Comparison of ENCODE assay signal across 8 mouse cellular contexts in the genomic region with DNA sequence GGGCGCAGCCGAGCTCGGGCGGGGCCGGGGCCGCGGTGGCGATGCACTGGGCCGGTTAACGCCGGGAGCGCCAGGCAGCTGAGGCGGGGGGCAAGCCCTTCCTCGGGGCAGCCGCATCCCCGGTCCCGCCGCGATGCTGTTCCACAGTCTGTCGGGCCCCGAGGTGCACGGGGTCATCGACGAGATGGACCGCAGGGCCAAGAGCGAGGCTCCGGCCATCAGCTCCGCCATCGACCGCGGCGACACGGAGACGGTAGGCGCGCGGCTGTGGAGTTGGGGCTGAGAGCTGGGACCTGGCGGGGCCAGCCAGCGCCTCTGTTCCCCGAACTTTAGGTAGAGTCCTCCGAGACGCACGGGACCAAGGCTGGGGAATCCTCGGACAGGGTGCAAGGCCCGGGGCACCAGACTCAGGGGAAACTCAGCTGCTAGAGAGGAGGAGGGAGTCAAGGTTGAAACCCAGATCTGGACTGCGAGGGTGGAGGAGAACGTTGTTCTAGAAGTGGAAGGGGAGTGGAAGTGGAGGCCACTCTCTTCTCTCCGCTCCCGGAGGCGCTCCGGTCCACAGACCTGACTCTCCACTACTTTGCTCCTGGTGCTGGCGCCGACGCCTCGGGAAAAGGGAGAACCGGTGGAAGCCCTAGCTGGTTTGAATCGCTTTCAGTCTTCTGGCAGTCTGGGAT. TPM values are rescaled to one million over a fixed set of nuclear protein-coding genes. Genes with fewer than 3 reads are reported as not detected.
DNase-seq lines count a peak whose midpoint lies in the region; ATAC-seq and TF ChIP-seq lines count a peak whose summit lies in the region.

No protein-coding gene starts in this region.

- H3K4me3 ChIP-seq in gastrocnemius, adult 2 months: peak overlapping the region; percentile 69
- peak overlapping the region; percentile 70 for H3K4me3 ChIP-seq in limb, embryonic 13.5 days
- peak overlapping the region; percentile 53 for H3K4me3 ChIP-seq in small intestine, adult 2 months (ENCODE audit: low read depth, low read length)

- no peak for TF ChIP-seq POLR2A in small intestine, adult 2 months (IDR thresholded peaks at IDR 0.05; ENCODE audit: low read depth, low read length)

- H3K9me3 ChIP-seq in limb, embryonic 13.5 days: no peaks in the 10 kb centered on the region

- no peak for TF ChIP-seq CTCF in gastrocnemius, adult 2 months (IDR thresholded peaks at IDR 0.05)
- no peak for TF ChIP-seq CTCF in small intestine, adult 2 months (IDR thresholded peaks at IDR 0.05; ENCODE audit: extremely low read depth, insufficient read length, insufficient replicate concordance, low read depth, low read length)

- H3K27me3 ChIP-seq in limb, embryonic 13.5 days: peaks cover 80% of the 10 kb centered on the region
- H3K27me3 ChIP-seq in small intestine, adult 2 months (ENCODE audit: control insufficient read depth, insufficient read depth, low read length): peaks cover 99% of the 10 kb centered on the region

- no peak overlapping the region for H3K27ac ChIP-seq in gastrocnemius, adult 2 months
- H3K27ac ChIP-seq in limb, embryonic 13.5 days: peak overlapping the region; percentile 87
- H3K27ac ChIP-seq in small intestine, adult 2 months (ENCODE audit: insufficient read depth, low read depth, low read length): no peak overlapping the region

- no peaks in the 10 kb centered on the region for H3K36me3 ChIP-seq in limb, embryonic 13.5 days
- no peaks in the 10 kb centered on the region for H3K36me3 ChIP-seq in small intestine, adult 2 months (ENCODE audit: control insufficient read depth, insufficient read depth, low read length)

- H3K4me1 ChIP-seq in limb, embryonic 13.5 days: peaks cover 78% of the 10 kb centered on the region
- peaks cover 15% of the 10 kb centered on the region for H3K4me1 ChIP-seq in small intestine, adult 2 months (ENCODE audit: control insufficient read depth, insufficient read depth, insufficient read length, low read length)

- peak overlapping the region; percentile 85 for H3K9ac ChIP-seq in limb, embryonic 13.5 days

- peak overlapping the region; percentile 82 for H3K4me2 ChIP-seq in limb, embryonic 13.5 days (replicated peaks)

- no peak for DNase-seq in gastrocnemius, adult 2 months
- DNase-seq in gastrocnemius, postnatal 4 days (ENCODE audit: low spot score in 2 of 2): no peak
- peak; percentile 15 for DNase-seq in urinary bladder, postnatal 25 days (ENCODE audit: low spot score)
- DNase-seq in urinary bladder, adult 2 months (ENCODE audit: low spot score): no peak
- no peak for DNase-seq in cerebellum, postnatal 4 days (ENCODE audit: low spot score in 2 of 2)
- no peak for DNase-seq in layer of hippocampus, adult 11-12 months (ENCODE audit: low spot score)

- intact Hi-C loops in gastrocnemius, adult 2 months (cut with DNase I): no loop called here

- peak; percentile 3; the same call in 1 of the 2 replicates for ATAC-seq in limb, embryonic 13.5 days (ENCODE audit: low FRiP score, low read depth)

- under 1% methylated on average over 56 of the region's 57 CpGs for WGBS in limb, embryonic 13.5 days
- WGBS in small intestine, adult 2 months: under 1% methylated on average over 55 of the region's 57 CpGs

RNA-seq across cellular contexts. Expression of a gene that starts 12.7 kb away (rescaled TPM):
- under 1 TPM; 0.13 to 0.22 TPM for total RNA-seq in gastrocnemius, adult 2 months (2021)
- total RNA-seq in gastrocnemius, postnatal 4 days (2021): under 1 TPM; 0.78 TPM
- 0.12 TPM in 1 of 2 replicates, not detected in the other for polyA plus RNA-seq in urinary bladder, adult 2 months (2012; rRNA removed)
- polyA plus RNA-seq in limb, embryonic 13.5 days (2015; fragmentation: Nextera tagmentation; extraction: Ambion mirVana): 15.4 and 17.4 TPM in 2 replicates
- 0.05 and 0.08 TPM in 2 replicates for polyA plus RNA-seq in small intestine, adult 2 months (2012; rRNA removed)

Comparison
In these comparisons a context has a peak if more than half of its experiments do, and no peak if none do; other contexts are left out.
1. RNA of a gene that starts 12.7 kb away (polyA plus RNA-seq): 15.4 to 17.4 TPM in limb, embryonic 13.5 days; 0.05 to 0.08 TPM in small intestine, adult 2 months and 0.12 TPM in urinary bladder, adult 2 months; every median in the first group is over 10 times any median in the second.
2. Peak in every context shown above with its lines, with median percentiles within 50 percentile points of each other: H3K4me3 ChIP-seq.